Mouse (Mus musculus) liver, adult 2 months (tissue): Measurements from ENCODE around the gene Rtkn2. TPM values are rescaled to one million over a fixed set of nuclear protein-coding genes. Genes with fewer than 3 reads are reported as not detected.

Experiments used
- DNase-seq: peaks from one replicate; pipeline ENCODE4 v3.0.0-alpha.2; 2011; ENCODE audit warnings: low read depth, low spot score; ENCODE audit errors: extremely low read depth
- H3K27ac ChIP-seq: fragments of 200-500 bp; replicated peaks from 2 replicates; pipeline ENCODE4 v1.5.1; 2012; ENCODE audit warnings: low read depth, mild to moderate bottlenecking, control low read depth, inconsistent platforms, low read length; ENCODE audit not compliant: insufficient read depth
- H3K27me3 ChIP-seq: fragments of 200-500 bp; 2 replicates; pipeline ENCODE4 v1.6.1; 2012; ENCODE audit warnings: mild to moderate bottlenecking, moderate library complexity, low read length, inconsistent platforms; ENCODE audit not compliant: control insufficient read depth, insufficient read depth
- H3K36me3 ChIP-seq: fragments of 200-500 bp; 2 replicates; pipeline ENCODE4 v1.6.1; 2012; ENCODE audit warnings: low read length, inconsistent platforms; ENCODE audit not compliant: control insufficient read depth, insufficient read depth
- H3K4me1 ChIP-seq: fragments of 200-500 bp; 2 replicates; pipeline ENCODE4 v1.6.1; 2011; ENCODE audit warnings: low read length; ENCODE audit not compliant: control insufficient read depth, insufficient read depth
- H3K4me3 ChIP-seq: fragments of 200-500 bp; 2 replicates; pipeline ENCODE4 v1.5.1; 2011; ENCODE audit warnings: low read depth, mild to moderate bottlenecking, control low read depth, low read length, moderate library complexity; ENCODE audit not compliant: insufficient read depth
- H3K79me2 ChIP-seq: fragments of 200-500 bp; 2 replicates; pipeline ENCODE4 v1.6.1; 2012; ENCODE audit warnings: inconsistent platforms, mild to moderate bottlenecking, low read length, moderate library complexity; ENCODE audit not compliant: control insufficient read depth, insufficient read depth
- H3K9ac ChIP-seq: fragments of 200-500 bp; 2 replicates; pipeline ENCODE4 v1.6.1; 2012; ENCODE audit warnings: low read depth, mild to moderate bottlenecking, control low read depth, inconsistent platforms, low read length
- CTCF ChIP-seq: fragments of 200-500 bp; IDR thresholded peaks from 2 replicates; pipeline ENCODE4 v1.5.1; 2011; ENCODE audit warnings: low read depth, low read length, control low read depth
- POLR2A ChIP-seq: fragments of 200-500 bp; IDR thresholded peaks from 2 replicates; pipeline ENCODE4 v1.6.1; 2011; ENCODE audit warnings: low read length, control low read depth; ENCODE audit not compliant: insufficient read depth; ENCODE audit errors: extremely low read depth
- WGBS: fragments of 180-500 bp; shearing (Covaris S2); methylation state at CpG from one replicate; pipeline ENCODE4 v1.1.7; 2018; 5-methylcytosine and 5-hydroxymethylcytosine counted together
- polyA plus RNA-seq: library from polyadenylated mRNA; depleted of rRNA; stranded (reverse); fragments of >200 nt; gene quantifications from 2 replicates; pipeline ENCODE4 v1.2.3, GENCODE M21; 2012
- total RNA-seq: library from RNA; depleted of rRNA; stranded (reverse); fragments of >200 nt; gene quantifications from 2 replicates; pipeline ENCODE4 v1.2.3, GENCODE M21; 2014

Gene Rtkn2
- total and polyA plus RNA-seq, 2 experiments, result 0.09 TPM; not detected in 1

DNA sequence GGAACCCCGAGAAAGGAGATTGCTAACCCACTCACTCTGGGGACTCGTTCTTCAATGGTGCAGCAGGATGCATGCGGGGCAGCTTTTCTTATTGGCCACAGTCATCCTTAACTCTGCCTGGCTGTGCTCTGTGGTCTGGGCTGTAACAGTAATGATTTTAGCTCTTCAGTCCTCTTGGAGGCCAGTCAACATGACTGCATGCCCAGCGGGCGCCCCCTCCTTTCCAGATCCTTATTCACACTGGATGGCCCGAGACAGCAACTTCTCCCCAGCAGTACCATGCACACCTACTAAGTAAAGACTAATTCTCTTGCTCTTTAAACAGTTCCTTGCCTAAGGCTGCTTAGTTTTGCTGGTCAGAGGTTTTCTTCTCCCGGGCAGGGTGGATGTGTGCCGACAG is 4.4 kb downstream of the Rtkn2 start:
- Histone ChIP-seq H3K36me3 (no peaks in the 10 kb centered on the region), H3K27me3 (no peaks in the 10 kb centered on the region), H3K9ac (no peak overlapping the region), H3K4me3 (no peak overlapping the region), H3K4me1 (no peaks in the 10 kb centered on the region), H3K79me2 (no peaks in the 10 kb centered on the region), H3K27ac (no peak overlapping the region)
- WGBS, result 96% methylated on average over 8 of the region's 8 CpGs
- DNase-seq, result no peak
- no peak for TF ChIP-seq CTCF
- TF ChIP-seq POLR2A, result no peak

DNA sequence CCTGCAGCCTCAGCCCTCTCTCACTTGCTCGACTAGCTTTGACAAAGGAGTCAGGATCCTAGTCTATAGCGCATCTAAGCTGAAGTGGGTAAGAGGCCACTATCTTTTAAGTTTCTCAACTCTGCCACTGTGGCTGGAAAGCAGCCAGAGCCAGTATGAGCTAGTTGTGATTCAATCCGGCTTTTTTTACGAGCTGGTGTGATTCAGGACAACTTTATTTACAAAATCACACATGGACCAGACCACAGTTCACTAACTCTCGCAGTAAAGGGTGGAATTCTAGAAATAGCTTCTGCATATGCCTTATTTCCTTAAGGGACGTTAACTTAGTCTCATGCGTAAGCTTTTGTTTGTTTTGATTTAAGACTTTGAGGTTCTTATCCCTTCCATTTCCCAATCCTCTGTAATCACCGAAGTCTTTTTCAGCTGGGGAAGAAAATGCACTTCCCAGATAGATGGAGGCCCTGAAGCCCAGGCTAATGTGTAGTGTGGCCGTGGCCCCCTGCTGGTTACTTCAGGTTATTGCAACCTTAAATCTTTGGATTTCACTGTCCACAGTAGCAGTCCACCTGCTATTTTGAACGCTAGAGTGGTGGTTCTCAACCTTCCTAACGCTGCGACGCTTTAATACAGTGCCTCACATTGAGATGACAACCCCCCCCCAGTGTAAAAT is 5.0 kb downstream of the Rtkn2 start:
- Histone ChIP-seq H3K36me3 (no peaks in the 10 kb centered on the region), H3K4me3 (no peak overlapping the region), H3K27ac (no peak overlapping the region), H3K27me3 (no peaks in the 10 kb centered on the region), H3K79me2 (no peaks in the 10 kb centered on the region), H3K4me1 (no peaks in the 10 kb centered on the region), H3K9ac (no peak overlapping the region)
- TF ChIP-seq POLR2A, result no peak
- TF ChIP-seq CTCF, result peak; percentile 80
- peak; percentile 29 for DNase-seq
- 31% methylated on average over 13 of the region's 13 CpGs for WGBS

DNA sequence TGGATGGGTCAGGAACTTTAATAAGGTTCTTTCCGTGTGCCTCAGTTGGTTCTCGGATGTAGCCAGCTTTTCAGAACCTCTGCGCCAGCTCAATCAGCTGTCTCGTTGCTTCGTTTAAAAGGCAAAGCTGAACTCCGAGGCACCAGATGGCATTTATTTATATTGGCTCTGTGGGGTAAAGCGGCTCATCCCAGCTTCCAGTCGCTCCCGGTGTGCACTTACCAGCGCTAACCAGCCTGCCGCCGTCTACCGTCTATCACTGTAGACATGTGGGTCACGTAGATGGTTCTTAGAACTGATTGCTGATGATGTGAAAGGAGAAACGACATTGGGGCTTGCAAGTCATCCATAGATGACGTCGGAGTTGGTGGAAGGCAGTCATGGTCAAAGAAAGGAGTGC is 5.7 kb downstream of the Rtkn2 start:
- no peak for TF ChIP-seq POLR2A
- TF ChIP-seq CTCF, result no peak
- 90% methylated on average over 17 of the region's 17 CpGs for WGBS
- DNase-seq, result no peak
- no peaks in the 10 kb centered on the region for H3K36me3 ChIP-seq
- no peak overlapping the region for H3K4me3 ChIP-seq
- no peaks in the 10 kb centered on the region for H3K4me1 ChIP-seq
- no peaks in the 10 kb centered on the region for H3K27me3 ChIP-seq
- H3K79me2 ChIP-seq, result no peaks in the 10 kb centered on the region
- H3K9ac ChIP-seq, result no peak overlapping the region
- no peak overlapping the region for H3K27ac ChIP-seq

DNA sequence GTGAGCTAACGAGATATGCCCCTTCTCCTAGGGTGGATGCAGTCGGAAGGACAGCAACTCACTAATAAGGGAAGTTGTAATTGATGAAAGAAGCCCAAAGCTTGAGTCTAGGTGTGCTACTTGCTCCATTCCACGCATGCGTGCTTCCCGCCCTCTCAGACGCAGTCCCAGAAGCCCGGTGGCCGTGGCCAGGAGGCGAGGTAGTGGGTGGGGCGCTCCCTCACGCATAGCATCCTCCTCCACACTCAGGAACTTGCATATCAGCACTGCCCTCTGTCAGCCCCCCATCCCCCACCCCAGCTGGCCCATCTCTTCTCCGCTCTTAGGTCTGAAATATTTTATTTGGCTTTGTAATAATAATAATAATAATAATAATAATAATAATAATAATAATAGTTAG is 16.0 kb downstream of the Rtkn2 start:
- H3K27me3 ChIP-seq, result no peaks in the 10 kb centered on the region
- no peak overlapping the region for H3K4me3 ChIP-seq
- H3K36me3 ChIP-seq, result no peaks in the 10 kb centered on the region
- H3K9ac ChIP-seq, result no peak overlapping the region
- H3K4me1 ChIP-seq, result peaks cover 2% of the 10 kb centered on the region; the same call in 1 of the 2 replicates
- DNase-seq, result no peak
- H3K79me2 ChIP-seq, result no peaks in the 10 kb centered on the region
- 91% methylated on average over 12 of the region's 12 CpGs for WGBS
- TF ChIP-seq CTCF, result no peak
- no peak for TF ChIP-seq POLR2A
- H3K27ac ChIP-seq, result no peak overlapping the region

DNA sequence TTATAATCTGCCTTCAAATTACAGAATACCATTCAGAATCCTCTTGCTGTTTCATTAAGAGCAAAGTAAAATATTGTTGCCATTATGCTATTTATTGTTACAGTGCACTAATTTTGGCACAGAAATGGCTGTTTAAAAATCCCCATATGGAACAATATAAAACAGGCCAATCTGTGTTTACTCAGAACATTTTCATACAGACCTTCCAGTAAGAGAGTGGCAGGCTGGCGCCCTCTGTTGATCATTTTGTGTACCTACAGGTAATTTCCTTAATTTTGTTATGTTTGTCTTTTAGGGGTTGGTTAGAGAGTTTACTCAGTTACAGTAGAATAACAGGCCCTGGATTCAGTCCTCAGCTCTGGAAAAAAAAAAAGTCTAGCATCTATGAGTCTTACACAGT is 16.8 kb downstream of the Rtkn2 start:
- no peak overlapping the region for H3K4me3 ChIP-seq
- DNase-seq, result peak; percentile 26

DNA sequence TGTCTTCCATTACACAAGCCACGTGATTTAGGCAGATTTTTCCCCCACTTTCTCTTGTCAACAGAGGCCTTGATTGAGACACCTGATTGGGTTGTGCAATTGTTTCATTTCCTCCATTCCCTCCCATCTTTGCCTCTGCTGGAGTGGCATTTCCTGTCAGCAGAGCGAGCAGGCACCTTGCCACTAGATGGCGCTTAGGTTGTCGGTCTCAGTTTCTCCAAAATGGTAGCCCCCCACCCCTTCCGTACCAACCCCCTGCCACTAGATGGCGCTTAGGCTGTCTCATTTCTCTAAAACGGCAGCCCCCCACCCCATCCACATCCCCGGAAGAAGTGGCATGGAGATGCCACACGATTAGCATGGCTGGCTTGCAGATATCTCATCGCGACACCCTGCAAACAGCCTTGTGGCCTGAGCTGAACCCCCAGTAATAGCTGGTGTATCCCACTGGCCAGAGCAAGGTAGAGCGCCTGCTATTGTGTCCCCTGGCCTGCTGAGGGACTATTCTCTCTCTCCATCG is 18.8 kb downstream of the Rtkn2 start:
- H3K9ac ChIP-seq, result no peak overlapping the region
- H3K27me3 ChIP-seq, result no peaks in the 10 kb centered on the region
- H3K4me1 ChIP-seq, result peaks cover 2% of the 10 kb centered on the region; the same call in 1 of the 2 replicates
- H3K4me3 ChIP-seq, result no peak overlapping the region
- H3K27ac ChIP-seq, result no peak overlapping the region
- DNase-seq, result peak; percentile 63
- peak; percentile 79 for TF ChIP-seq CTCF
- no peak for TF ChIP-seq POLR2A
- H3K36me3 ChIP-seq, result no peaks in the 10 kb centered on the region
- H3K79me2 ChIP-seq, result no peaks in the 10 kb centered on the region
- 53% methylated on average over 13 of the region's 13 CpGs for WGBS

More for the DNA sequence above, 16.8 kb downstream of the Rtkn2 start:
- Histone ChIP-seq H3K9ac (no peak overlapping the region), H3K79me2 (no peaks in the 10 kb centered on the region), H3K27me3 (no peaks in the 10 kb centered on the region), H3K4me1 (peaks cover 2% of the 10 kb centered on the region; the same call in 1 of the 2 replicates), H3K36me3 (no peaks in the 10 kb centered on the region), H3K27ac (no peak overlapping the region)
- no peak for TF ChIP-seq POLR2A
- peak; percentile 14; the same call in 1 of the 2 replicates for TF ChIP-seq CTCF
- WGBS, result 25% methylated on average over 1 of the region's 1 CpGs
